Mouse (Mus musculus): ENCODE measurements at regions not wholly inside any gene's neighbourhood (a gene's known extent, or its start where the extent isn't known, plus 50 kb on each side); places are given as distances from the start of the nearest gene placed in this dataset.

DNA sequence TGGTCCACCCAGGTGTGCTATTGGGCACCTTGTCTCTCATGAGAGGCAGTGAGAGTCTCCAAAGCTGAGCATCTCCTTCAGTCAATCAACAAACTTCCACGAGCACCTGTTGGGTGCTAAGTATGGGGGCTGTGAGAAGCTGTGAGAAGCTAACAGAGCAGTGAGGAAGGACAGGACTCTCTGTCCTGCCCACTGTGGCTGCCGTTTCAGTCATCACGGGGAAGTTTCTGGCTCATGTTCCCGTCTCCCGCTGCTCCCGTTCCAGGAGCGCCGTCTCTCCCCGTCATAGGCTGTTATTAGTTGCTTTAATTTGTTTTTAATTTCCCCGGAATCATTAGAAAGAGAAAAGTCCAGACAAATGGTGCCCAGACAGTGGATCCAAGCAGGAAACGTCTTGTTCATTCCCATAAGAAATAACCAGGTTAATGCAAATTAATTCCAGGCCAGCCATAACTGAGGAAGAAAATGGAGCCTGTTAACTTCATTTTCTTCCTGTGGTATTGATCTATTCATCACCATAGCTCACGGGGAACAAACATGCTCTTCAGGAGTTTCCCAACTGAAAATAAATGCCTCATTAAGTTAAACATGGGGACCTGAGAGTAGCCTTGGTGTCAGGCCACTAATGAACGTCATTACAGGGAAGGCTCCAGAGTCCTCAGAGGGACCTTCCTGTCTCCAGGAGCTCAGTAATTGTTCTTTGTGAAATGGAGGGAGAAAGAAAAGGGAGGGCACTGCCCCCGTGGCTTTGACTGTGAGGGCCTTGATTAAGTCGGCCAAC is 70.3 kb downstream of the Matn1 start:
- DNase-seq: no peak

DNA sequence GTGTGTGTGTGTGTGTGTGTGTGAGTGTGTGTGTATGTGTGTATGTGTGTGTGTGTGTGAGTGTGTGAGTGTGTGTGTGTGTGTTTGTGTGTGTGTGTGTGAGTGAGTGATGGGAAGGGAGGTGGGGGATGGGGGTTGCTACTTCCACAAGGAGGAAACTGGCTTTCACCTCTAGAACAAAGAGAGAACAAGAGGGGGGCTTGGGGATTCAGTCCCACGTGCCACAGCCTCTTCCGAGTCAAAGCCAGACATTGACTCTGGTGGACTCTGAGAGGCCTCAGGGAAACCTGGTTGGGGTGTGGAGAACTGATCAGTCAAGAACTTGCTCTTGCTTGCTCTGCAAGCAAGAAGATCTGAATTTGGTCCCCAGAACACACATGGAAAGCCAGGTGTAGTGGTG is 71.0 kb downstream of the Matn1 start:
- DNase-seq: no peak

DNA sequence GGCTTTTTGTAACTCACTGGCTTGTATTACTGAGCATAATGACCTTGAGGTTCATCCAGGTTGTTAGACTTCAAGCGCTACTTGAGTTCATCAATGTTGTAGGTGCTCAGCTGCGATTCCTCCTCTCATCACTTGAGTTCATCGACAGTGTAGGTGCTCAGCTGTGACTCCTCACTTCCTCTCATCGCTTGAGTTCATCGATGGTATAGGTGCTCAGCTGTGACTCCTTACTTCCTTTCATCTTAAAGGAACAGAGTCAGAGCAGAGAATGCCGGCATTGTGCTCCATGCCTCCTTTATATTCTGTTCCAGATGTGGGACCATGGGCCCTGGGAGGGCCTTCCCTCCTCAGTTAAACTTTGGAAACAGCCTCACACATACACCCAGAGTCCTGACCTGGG is 79.4 kb downstream of the Matn1 start:
- no peak for DNase-seq

DNA sequence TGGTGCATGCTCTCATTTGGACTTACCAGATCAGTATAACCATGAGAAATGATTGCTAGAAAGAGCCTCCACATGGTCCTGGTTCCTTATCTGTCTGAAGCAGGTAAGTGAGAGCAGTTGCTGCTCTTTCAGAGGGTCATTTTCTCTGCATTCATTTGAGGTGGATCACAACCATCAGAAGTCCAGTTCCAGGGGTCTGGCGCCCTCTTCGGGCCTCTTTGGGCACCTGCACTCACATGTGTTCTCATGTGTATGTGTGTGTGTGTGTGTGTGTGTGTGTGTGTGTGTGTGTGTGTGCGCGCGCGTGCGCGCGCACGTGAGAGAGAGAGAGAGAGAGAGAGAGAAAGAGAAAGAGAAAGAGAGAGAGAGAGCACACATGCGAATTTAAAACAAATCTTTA is 92.1 kb downstream of the Matn1 start:
- no peak for DNase-seq

DNA sequence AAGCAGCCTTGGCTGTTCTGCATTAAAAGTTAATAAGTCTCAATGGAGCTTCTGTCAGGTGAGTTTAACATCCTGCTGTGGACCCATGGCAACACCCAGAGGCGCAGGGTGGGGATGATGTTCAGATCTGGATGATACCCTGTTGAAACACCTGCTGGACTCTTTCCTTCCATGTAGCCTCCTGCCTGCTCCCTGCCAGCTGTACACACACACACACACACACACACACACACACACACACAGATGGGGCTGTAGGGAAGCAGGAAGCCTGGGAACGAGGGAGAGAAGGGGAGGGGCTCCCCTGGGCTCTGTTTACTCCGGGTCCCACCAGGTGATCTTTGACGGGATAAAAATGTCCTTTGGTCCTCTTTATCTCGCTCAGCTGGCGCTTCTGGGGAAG is 93.0 kb downstream of the Matn1 start:
- no peak for DNase-seq

DNA sequence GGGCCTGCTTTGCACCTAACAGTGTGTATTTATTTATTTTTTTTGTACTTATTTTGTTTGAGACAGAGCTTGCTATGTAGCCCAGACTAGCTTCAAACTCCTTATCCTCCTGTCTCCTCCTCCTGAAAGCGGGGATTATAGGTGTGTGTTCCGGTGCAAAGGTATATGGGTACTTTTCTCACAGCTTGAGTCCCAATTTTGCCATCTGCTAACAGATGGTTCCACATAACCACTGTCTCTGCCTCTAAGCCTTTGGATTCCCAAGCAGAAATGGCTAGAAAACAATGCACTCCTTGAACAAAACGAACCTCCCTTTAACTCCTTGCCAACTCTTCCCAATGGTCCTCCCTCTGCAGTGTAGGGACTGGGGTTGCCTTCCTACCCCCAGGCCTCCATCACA is 95.5 kb downstream of the Matn1 start:
- DNase-seq: peak; percentile 19

DNA sequence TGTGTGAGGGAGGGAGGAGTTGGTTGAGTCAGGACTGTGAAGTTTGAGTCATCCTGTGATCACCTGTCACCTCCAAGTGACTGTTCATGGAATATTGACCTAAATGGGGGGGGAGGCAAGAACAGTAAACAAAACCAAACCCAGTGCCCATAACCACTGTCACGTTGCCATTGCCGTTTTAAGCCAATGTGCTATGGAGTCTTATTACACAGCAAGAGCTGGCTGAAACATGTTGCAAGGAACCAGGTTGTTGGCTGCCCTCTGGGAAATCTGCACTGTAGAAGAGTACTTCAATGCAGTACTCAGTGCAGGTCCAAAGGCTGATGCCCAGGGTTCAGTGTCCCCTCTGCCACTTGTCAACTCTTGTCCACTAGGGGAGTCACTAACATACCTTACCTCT is 97.0 kb downstream of the Matn1 start:
- DNase-seq: no peak

DNA sequence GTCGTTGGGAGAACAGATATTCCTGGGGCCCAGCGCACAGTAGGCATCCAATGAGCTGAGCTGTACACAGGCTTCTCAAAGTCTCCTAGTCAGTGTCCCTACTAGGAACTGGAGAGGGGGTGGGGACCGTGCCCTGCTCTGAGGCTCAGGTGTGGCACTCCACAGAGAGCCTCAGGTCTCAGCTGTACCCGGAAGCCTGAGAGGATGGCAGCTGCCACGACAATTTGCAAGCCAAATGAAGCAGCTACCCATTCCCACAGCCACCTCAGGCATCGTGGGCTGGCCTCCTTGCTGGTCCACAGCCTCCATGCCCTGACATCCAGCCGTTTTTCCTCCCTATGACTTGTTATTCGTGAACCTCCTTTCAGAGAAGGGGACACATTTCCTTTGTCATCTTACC is 101.9 kb downstream of the Matn1 start:
- DNase-seq: no peak

DNA sequence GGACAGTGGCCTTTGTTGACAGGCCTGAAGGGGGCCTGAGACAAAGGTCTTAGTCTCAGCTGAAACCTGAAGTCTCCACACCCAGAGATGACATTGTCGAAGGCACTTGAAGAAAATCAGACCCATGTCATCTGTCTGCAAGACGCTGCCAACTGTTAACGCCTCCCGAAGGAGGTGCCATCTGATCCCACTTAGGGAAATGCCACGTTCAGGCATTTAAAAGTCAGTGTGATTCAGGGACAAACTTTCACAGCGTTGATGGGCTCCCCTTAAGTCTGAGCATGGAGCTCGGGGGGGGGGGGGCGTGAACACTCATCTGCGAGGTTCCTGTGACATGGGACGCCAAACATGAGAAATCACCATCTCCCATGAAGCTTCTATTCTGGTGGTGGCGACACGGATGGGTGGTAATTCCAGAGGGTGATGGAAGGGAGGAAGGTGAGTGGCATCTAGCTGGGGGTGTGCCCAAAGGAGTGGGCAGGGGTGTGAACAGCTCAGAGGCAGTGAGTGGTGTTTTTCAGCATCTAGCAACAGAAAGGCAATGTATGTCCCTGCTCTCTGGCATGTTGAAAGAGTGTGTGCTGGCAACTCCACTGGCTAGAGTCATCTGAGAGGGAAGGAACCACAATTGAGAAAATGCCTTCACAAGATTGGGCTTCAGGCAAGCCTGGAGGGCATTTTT is 102.9 kb downstream of the Matn1 start:
- DNase-seq: no peak

DNA sequence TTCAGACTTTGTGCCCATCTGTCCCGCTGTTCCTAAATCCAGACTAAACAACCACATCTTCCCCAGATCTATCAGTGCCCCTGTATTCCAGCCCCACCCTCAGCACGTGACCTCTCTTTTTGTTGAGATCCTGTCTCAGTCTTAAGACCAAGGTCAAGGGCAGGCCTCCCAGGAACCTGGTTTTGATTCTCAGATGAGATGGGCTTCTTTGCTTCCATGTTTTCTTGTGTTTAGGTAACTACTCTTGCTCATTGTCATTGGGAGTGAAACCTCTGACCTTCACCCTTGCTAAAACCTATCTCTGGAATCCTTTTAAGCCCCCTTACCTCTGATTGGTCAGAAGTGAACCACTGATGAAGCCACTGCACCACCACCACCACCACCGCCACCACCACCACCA is 112.1 kb downstream of the Matn1 start:
- DNase-seq: no peak

DNA sequence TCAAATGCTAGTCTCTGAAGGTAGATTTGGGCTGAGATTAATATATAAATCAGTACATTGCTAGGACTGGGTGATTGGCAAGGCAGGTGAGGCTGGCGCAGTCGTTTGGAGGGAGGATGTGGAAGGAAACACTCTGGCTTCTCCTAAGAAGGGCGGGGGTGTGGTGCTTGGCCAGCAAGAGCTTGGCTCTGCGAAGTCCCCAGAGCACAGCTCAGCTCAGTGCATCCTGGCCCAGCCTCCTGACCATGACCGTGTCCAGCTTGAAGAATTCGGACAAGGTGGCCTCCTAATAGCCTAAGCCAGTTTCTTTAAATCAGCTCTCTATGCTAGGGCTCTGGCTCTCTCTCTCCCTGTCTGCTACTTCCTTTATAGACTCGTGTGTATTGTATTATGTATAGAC is 115.4 kb downstream of the Matn1 start:
- peak; percentile 16 for DNase-seq

DNA sequence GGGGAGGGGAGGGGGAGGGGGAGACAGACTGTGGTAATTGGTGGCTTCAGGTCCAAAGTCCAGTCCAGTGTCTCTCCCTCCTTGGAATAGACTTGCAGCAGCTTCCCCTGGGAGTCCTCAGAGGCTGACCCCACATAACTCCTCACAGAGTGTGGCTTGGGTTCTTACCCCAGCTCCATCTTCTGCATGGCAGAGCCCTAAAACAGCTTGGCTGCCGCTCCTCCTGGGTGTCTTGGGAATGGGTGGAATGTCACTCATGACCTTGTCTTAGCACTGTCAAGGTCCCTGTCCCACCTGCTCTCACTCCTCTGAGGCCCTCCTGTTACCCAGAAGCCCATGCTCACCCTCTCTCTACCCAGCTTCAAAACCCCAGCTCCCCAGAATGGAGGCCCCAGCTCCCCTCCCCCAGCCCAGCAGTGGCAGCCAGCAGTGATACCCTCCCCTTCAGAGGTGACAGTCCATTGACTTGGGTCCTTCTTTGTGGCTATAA is 116.1 kb downstream of the Matn1 start:
- no peak for DNase-seq

DNA sequence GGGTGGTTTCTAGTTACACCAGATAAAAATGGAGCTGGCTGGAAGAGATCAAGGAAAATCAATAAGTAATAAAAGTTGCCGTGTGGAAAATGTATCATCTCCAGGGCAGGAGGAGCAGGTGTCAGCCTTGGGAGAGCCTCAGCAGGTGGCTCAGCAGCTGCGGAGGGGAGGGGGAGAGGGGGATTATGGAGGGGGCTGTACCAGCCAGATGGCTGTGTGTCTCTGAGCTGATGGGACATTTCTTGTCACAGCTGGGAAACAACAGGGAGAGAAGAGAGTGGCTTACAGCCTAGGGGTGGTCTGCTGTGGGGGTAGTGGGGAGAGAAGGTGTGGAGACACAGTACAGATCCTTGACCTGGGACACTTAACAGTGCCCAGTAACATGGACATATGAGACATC is 116.5 kb downstream of the Matn1 start:
- no peak for DNase-seq

DNA sequence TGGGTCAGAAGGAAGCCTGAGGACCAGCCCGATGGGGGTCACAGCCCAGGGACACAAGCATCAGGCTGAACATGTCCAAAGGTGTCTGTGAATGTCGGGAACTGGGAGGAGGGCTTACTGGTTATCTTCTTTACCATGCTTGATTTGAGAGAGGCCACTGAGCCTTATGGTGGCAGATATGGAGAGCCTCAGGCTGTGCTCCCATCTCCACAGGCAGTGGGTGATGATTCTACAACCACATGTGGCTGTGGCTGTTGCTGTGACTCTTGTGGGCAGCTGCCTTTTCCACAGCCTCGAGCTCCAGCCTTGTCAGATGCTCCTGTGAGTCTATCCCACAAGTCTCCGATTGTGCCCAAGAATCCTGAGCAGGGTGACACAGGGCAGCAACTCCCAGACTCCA is 118.4 kb downstream of the Matn1 start:
- no peak for DNase-seq

DNA sequence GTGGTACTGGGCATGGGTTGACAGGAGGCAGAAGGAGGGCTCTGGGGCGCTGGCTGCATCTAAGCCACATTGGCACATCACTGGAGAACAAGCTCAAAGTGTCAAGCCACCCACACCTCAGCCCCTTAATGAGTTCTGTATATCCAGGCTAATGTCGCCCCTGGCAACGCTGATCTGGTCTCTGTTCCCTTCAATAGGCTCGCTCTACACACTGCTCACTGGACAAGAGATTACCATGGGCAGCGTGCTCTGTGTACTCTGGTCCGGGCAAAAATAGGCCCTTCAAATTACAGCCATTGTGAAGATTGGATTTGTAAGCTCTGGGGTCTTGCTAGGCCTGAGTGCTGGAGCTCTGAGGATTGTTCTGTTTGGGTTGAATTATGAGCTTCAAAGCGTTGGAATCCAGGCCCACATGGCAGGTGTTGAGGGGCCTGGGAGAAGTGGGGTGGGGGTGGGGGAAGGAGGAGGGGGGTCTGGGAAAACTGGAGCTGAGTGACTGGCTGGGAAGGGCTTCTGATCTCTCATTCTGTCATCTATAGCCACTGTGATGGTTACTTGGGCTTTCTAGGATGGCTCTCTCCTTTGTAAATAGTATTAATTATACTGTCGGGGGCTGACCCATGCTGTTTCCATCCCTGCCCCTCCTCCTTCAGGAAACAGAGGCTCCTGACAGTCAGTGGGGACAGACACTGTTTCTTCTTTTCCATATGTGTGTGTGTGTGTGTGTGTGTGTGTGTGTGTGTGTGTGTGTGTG is 122.2 kb downstream of the Matn1 start:
- DNase-seq: no peak

DNA sequence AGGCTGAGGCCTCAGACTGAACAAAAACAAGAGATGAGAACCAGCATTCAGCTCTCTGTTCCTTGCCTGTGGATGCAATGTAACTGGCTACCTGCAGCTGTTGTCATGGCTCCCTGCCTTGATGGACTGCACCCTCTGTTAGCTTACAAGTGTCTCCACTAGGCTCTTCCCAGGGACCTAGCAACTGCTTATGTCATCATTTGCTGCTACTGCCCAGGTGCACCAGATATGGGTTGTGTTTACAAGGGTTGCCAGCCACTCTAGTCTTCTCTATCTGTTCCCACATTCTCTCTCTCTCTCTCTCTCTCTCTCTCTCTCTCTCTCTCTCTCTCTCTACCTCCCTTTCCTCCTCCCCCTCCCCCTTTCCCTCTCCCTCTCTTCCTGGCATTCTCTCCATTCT is 126.4 kb downstream of the Matn1 start:
- no peak for DNase-seq

DNA sequence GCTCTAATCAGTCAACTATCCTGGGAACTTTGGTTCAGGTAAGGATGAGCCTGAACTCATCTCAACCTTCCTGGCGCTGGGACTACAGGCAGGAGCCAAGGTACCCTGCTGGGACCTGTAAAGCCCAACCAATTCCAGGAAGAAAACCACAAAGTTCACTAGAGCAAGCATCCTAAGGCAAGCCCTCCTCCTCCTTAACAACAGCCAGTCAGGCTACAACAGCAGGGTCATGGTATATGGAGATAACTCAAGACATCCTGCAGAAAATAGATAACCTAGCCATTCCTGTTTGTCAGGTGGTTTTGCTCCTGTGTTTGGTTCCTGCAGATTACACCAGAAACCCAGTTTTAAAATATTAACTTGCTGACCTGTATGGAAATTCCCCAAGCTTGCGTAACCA is 128.4 kb downstream of the Matn1 start:
- DNase-seq: no peak

DNA sequence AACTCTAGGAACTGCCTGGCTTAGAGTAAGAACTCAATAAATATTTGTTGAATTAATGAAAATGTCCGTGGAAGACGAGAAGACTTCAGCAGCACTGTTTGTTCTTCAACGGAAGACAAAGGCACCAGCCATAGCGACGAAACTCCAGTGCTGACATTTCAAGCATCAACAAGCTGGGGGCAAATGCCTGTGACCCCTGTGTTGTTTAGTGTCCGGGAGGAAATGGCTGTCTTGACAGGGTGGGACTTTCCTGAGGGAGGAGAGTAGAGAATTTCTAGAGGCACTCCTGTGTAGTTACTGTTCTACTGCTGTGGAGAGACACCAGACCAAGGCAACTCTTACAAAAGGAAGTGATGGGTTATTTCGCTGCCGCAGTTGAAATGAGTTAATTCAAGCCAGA is 129.2 kb downstream of the Matn1 start:
- DNase-seq: no peak

DNA sequence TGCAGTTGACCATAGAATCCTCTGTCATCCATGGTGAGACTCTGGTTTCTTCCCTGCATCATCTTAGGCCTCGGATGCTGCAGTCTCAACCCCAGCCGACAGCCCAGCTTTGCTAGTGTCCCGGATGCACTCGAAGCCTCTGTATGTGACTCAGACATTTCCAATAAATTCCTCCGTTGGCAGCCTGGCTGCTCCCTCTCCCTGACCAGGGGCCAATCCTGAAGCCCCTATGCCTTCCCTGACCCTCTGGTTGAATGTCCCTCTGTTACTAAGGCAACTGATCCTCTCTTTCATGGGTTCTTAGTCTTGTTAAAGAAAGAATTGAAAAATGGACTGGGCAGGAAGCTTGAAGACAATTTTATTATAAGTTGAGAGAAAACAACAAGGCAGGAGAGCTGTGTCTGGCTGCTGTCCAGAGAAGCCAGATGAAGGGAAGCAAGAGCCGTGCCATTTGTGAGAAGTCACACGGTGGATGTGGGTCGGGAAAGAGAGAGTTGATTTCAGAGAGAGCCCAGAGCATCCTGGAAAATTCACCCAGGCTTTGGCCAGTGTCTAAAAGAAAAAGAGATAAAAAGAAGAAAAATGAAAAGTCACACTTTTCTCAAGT is 131.2 kb downstream of the Matn1 start:
- DNase-seq: no peak

DNA sequence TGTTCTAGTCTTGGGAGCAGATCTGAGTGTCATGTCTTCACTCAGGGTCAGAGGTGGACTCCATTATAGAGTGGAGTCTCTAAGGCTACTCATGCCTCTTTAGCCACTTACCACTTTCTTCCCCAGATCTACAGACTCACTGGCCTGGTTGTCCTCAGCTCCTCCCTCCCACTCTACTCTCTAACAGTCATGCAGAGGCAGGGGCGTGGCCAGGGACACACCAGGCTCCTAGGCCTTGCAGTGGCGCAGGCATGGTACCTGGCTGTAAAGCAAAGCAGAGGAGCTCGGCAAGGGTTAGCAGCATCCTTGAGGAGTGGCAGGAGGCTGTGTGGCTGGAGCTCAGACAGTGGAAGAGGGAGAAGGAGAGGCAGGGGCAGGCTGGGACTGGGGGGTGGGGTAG is 132.4 kb downstream of the Matn1 start:
- DNase-seq: no peak

DNA sequence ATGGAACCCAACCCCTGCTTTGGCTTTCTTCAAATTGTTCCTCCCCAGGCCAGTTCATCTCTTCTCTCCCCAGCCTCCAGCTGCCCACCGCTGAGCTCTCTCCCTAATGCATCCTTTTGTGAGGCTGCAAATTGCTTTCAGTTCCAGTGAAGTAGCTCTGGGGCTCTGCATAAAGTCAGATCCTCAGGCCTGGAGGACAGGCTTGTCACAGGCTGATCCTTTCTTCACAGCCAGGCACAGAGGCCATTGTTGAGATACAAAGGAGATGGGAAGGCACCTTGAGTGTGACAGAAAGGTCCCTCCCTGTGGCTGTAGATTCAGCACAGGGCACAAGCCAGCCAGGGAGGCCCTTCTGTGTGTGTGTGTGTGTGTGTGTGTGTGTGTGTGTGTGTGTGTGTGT is 135.9 kb downstream of the Matn1 start:
- DNase-seq: no peak

DNA sequence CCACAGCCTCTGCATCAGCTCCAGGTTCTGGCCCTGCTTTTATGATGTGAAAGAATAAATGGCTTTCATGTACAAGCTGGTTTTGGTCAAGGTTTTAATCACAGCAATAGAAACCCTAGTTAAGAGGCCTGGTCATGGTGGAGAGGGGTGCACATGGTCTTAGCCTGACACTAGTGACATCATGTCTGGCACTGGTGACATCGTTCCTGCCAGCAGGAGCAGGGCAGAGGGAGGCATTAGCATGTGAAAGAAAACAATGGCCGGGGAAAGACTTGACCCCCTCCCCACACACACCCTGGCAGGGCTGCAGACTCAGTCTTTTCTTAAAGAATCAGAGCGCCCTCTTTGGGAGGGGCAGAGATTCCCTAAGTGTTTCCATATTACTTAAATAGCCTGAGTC is 139.2 kb downstream of the Matn1 start:
- DNase-seq: no peak

DNA sequence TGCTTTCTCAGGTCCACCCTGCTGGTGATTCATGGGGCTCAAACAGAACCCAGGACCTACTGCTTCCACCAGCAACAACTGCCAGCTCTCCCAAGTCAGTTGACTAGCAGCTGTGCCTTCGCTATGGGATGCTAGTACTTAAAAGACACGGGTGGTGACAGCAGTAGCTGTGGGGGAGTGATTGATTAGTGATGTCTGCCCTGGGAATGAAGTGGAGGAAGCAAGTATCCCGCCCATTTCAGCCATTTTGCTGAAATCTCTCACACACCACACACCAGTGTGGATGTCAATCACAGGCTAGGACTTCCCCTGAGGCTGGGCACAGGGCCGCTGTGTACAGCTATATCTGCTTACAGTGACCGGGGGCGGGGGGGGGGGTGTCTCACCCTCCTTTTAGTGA is 153.2 kb downstream of the Matn1 start:
- no peak for DNase-seq

Measured in cerebellum, adult 11 months (tissue).